Mouse (Mus musculus) lung, postnatal 0 days (tissue): ENCODE measurements at regions not wholly inside any gene's neighbourhood (a gene's known extent, or its start where the extent isn't known, plus 50 kb on each side); places are given as distances from the start of the nearest gene placed in this dataset.

Experiments
- CTCF ChIP-seq: IDR thresholded peaks from 2 replicates; pipeline ENCODE4 v1.5.1; 2016; ENCODE audit warnings: antibody characterized with exemption, mild to moderate bottlenecking
- EP300 ChIP-seq: IDR thresholded peaks from 2 replicates; pipeline ENCODE4 v1.6.1; 2016; ENCODE audit warnings: antibody characterized with exemption, mild to moderate bottlenecking, control low read depth

- TF ChIP-seq CTCF (no peak), EP300 (no peak)
These were observed 817.2 kb upstream of the Chrm3 start for GRCm38 (mm10) chr13:11177642-11178420.
